Mouse (Mus musculus) CH12.LX (cell line): ENCODE measurements at regions not wholly inside any gene's neighbourhood (a gene's known extent, or its start where the extent isn't known, plus 50 kb on each side); places are given as distances from the start of the nearest gene placed in this dataset.

Experiments
- DNase-seq: peaks from one replicate; pipeline ENCODE4 v3.0.0-alpha.2; 2013; ENCODE audit errors: extremely low read depth
- H3K27ac ChIP-seq: 2 replicates; pipeline ENCODE4 v1.5.1; 2012; ENCODE audit warnings: low read depth, mild to moderate bottlenecking, control low read depth, moderate library complexity; ENCODE audit not compliant: insufficient read depth
- H3K27me3 ChIP-seq: replicated peaks from 2 replicates; pipeline ENCODE3; 2012; ENCODE audit warnings: inconsistent platforms
- H3K36me3 ChIP-seq, 2 experiments: replicated peaks in 1 of 2; 2 replicates each; pipeline versions ENCODE3 to v1.6.1; 2012; ENCODE audit warnings: inconsistent platforms in 1 of 2, low read length in 1 of 2, mild to moderate bottlenecking in 1 of 2, mixed read lengths in 1 of 2, moderate library complexity in 1 of 2; ENCODE audit not compliant: control insufficient read depth in 1 of 2, insufficient read depth in 1 of 2
- H3K4me1 ChIP-seq, 2 experiments: 2 replicates each; pipeline ENCODE4 v1.6.1; 2012; ENCODE audit warnings: inconsistent platforms in 1 of 2, moderate library complexity in 1 of 2; ENCODE audit not compliant: insufficient read depth in 2 of 2, control insufficient read depth in 1 of 2
- H3K4me2 ChIP-seq: 2 replicates; pipeline ENCODE4 v1.6.1; 2012; ENCODE audit warnings: low read depth, mild to moderate bottlenecking, control low read depth; ENCODE audit not compliant: poor library complexity, insufficient read depth, severe bottlenecking
- H3K4me3 ChIP-seq, 3 experiments: fragments of 150-350 bp in 1 of 3; sonication (generic) in 1 of 3; replicated peaks in 1 of 3; 2 replicates each; pipeline versions ENCODE3 to v1.5.1; 2011 to 2012; ENCODE audit warnings: low read depth in 2 of 3, low read length in 2 of 3, mild to moderate bottlenecking in 2 of 3, moderate library complexity in 2 of 3, control low read depth in 1 of 3, improper control_type of control experiment in 1 of 3, inconsistent platforms in 1 of 3, mixed read lengths in 1 of 3; ENCODE audit not compliant: poor library complexity in 1 of 3
- H3K79me2 ChIP-seq: replicated peaks from 2 replicates; pipeline ENCODE4 v1.6.1; 2012; ENCODE audit warnings: mild to moderate bottlenecking, moderate library complexity; ENCODE audit not compliant: control insufficient read depth, poor library complexity, insufficient read depth, severe bottlenecking; ENCODE audit errors: extremely low read depth
- H3K9ac ChIP-seq: 2 replicates; pipeline ENCODE4 v1.6.1; 2012; ENCODE audit warnings: low read depth, mild to moderate bottlenecking, control low read depth, moderate library complexity; ENCODE audit not compliant: insufficient read depth
- H3K9me3 ChIP-seq: replicated peaks from 2 replicates; pipeline ENCODE3; 2012; ENCODE audit warnings: low read length, inconsistent platforms, mixed read lengths
- CHD2 ChIP-seq: IDR thresholded peaks from 2 replicates; pipeline ENCODE4 v1.6.1; 2011; ENCODE audit warnings: low read length, improper control_type of control experiment
- E2F4 ChIP-seq: IDR thresholded peaks from 2 replicates; pipeline ENCODE4 v1.6.1; 2011; ENCODE audit warnings: low read depth, low read length, improper control_type of control experiment; ENCODE audit not compliant: insufficient replicate concordance
- ELF1 ChIP-seq: IDR thresholded peaks from 2 replicates; pipeline ENCODE4 v1.6.1; 2014; ENCODE audit warnings: low read depth, mild to moderate bottlenecking, inconsistent platforms, low read length, improper control_type of control experiment
- EP300 ChIP-seq: IDR thresholded peaks from 2 replicates; pipeline ENCODE4 v1.6.1; 2011; ENCODE audit warnings: low read length, improper control_type of control experiment
- ETS1 ChIP-seq: conservative IDR thresholded peaks from 2 replicates; pipeline ENCODE4 v1.6.1; 2012; ENCODE audit warnings: low read depth, mild to moderate bottlenecking, inconsistent platforms, low read length, improper control_type of control experiment, moderate library complexity
- HCFC1 ChIP-seq: IDR thresholded peaks from 2 replicates; pipeline ENCODE4 v1.6.1; 2012; ENCODE audit warnings: low read depth, mild to moderate bottlenecking, inconsistent platforms, low read length, improper control_type of control experiment
- JUND ChIP-seq: conservative IDR thresholded peaks from 2 replicates; pipeline ENCODE4 v1.6.1; 2011; ENCODE audit warnings: low read depth, low read length, improper control_type of control experiment
- KAT2A ChIP-seq: IDR thresholded peaks from 2 replicates; pipeline ENCODE4 v1.6.1; 2012; ENCODE audit warnings: low read length, improper control_type of control experiment, inconsistent platforms; ENCODE audit not compliant: insufficient replicate concordance
- MEF2A ChIP-seq: IDR thresholded peaks from 2 replicates; pipeline ENCODE4 v1.6.1; 2014; ENCODE audit warnings: low read depth, mild to moderate bottlenecking, inconsistent platforms, low read length, improper control_type of control experiment, borderline replicate concordance
- MYC ChIP-seq: IDR thresholded peaks from 2 replicates; pipeline ENCODE4 v1.6.1; 2011; ENCODE audit warnings: low read depth, mild to moderate bottlenecking, improper control_type of control experiment, low read length
- POLR2A ChIP-seq: IDR thresholded peaks from 2 replicates; pipeline ENCODE4 v1.6.1; 2011; ENCODE audit warnings: low read depth, mild to moderate bottlenecking, improper control_type of control experiment, low read length
- POLR2AphosphoS2 ChIP-seq: IDR thresholded peaks from 2 replicates; pipeline ENCODE4 v1.6.1; 2011; ENCODE audit warnings: low read depth, low read length, improper control_type of control experiment
- RAD21 ChIP-seq: IDR thresholded peaks from 2 replicates; pipeline ENCODE4 v1.6.1; 2011; ENCODE audit warnings: low read depth, mild to moderate bottlenecking, low read length, improper control_type of control experiment, moderate library complexity
- RCOR1 ChIP-seq: conservative IDR thresholded peaks from 2 replicates; pipeline ENCODE4 v1.6.1; 2012; ENCODE audit warnings: low read depth, mild to moderate bottlenecking, inconsistent platforms, low read length, improper control_type of control experiment
- SMC3 ChIP-seq: IDR thresholded peaks from 2 replicates; pipeline ENCODE4 v1.6.1; 2011; ENCODE audit warnings: low read depth, low read length, improper control_type of control experiment
- TBP ChIP-seq: conservative IDR thresholded peaks from 2 replicates; pipeline ENCODE4 v1.6.1; 2011; ENCODE audit warnings: low read depth, low read length, improper control_type of control experiment
- UBTF ChIP-seq: IDR thresholded peaks from 2 replicates; pipeline ENCODE4 v1.6.1; 2012; ENCODE audit warnings: low read depth, mild to moderate bottlenecking, inconsistent platforms, low read length, improper control_type of control experiment, moderate library complexity
- USF2 ChIP-seq: conservative IDR thresholded peaks from 2 replicates; pipeline ENCODE4 v1.6.1; 2011; ENCODE audit warnings: low read depth, low read length, improper control_type of control experiment
- ZC3H11A ChIP-seq: IDR thresholded peaks from 2 replicates; pipeline ENCODE4 v1.6.1; 2012; ENCODE audit warnings: low read depth, mild to moderate bottlenecking, inconsistent platforms, low read length, improper control_type of control experiment
- ZKSCAN1 ChIP-seq: IDR thresholded peaks from 2 replicates; pipeline ENCODE4 v1.6.1; 2012; ENCODE audit warnings: low read depth, inconsistent platforms, low read length, improper control_type of control experiment, borderline replicate concordance
- ZNF384 ChIP-seq: IDR thresholded peaks from 2 replicates; pipeline ENCODE4 v1.6.1; 2012; ENCODE audit warnings: low read depth, low read length, improper control_type of control experiment, inconsistent platforms
- dilution Hi-C: fragments of 300-500 bp; cut with MboI; formaldehyde crosslinking; loops from 2 replicates; pipeline ENCODE4 v1.14.3; 2020; ENCODE audit warnings: low sequenced_read_pairs; ENCODE audit not compliant: extremely low pct_unique_long_range_greater_than_20kb, extremely low pct_ligation_motif_present
- in situ Hi-C: fragments of 300-500 bp; cut with MboI; formaldehyde crosslinking; loops from 3 replicates; pipeline ENCODE4 v1.14.3; 2019; ENCODE audit warnings: low sequenced_read_pairs, low pct_ligation_motif_present, low pct_unique_long_range_greater_than_20kb, mixed read lengths

GRCm38 (mm10) chr2:124930719-124931118 is 137.2 kb upstream of the Slc24a5 start:
- Histone ChIP-seq H3K36me3 (no peaks in the 10 kb centered on the region), H3K9me3 (peaks cover 75% of the 10 kb centered on the region), H3K27me3 (no peaks in the 10 kb centered on the region), H3K4me3 (no peak overlapping the region), H3K79me2 (no peaks in the 10 kb centered on the region), H3K4me2 (no peak overlapping the region), H3K9ac (no peak overlapping the region), H3K27ac (no peak overlapping the region), H3K4me1 (no peaks in the 10 kb centered on the region)
- no peak for DNase-seq
- in situ Hi-C loops = no loop called here
- TF ChIP-seq EP300 (no peak), RCOR1 (no peak), POLR2A (no peak), ZC3H11A (no peak), POLR2AphosphoS2 (no peak), ZNF384 (no peak), UBTF (no peak), CHD2 (no peak), RAD21 (no peak), TBP (no peak)
- dilution Hi-C loops = no loop called here

DNA sequence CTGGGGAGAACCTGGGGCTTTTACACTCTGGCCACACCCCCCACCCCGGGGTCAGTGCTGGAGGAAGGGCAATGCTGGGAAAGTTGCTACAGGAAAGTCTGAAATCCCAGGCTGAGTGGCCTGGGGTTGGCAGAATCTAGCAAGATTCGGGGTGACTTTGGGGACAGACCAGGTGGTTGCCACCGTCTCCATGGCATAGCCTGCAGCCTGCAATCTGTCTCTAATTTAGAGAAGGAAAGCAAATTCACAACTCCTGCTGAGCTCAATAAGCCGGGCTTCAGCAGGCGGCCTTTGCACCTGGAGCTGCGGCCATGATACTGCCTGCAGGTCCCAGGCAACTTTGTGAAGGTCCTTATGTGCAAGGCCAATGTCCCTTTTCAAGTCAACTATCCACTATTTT is 135.4 kb upstream of the Slc24a5 start:
- dilution Hi-C loops = no loop called here
- in situ Hi-C loops = no loop called here

GRCm38 (mm10) chr2:124933876-124934275 is 134.0 kb upstream of the Slc24a5 start:
- H3K9ac ChIP-seq = no peak overlapping the region
- H3K4me3 ChIP-seq = no peak overlapping the region
- H3K27me3 ChIP-seq = no peaks in the 10 kb centered on the region
- no peaks in the 10 kb centered on the region for H3K36me3 ChIP-seq
- H3K27ac ChIP-seq = no peak overlapping the region
- no peak for TF ChIP-seq ETS1
- no peak for TF ChIP-seq JUND
- TF ChIP-seq HCFC1 = no peak
- TF ChIP-seq ZNF384 = no peak
- TF ChIP-seq TBP = no peak
- no peak for TF ChIP-seq ZKSCAN1
- TF ChIP-seq MEF2A = no peak
- no peak for TF ChIP-seq ELF1
- no peak for TF ChIP-seq USF2
- TF ChIP-seq SMC3 = no peak
- no peak for TF ChIP-seq EP300
- TF ChIP-seq E2F4 = no peak
- TF ChIP-seq POLR2AphosphoS2 = no peak
- no peak for TF ChIP-seq MYC
- TF ChIP-seq KAT2A = no peak
- no peak for TF ChIP-seq ZC3H11A
- H3K4me2 ChIP-seq = no peak overlapping the region
- no peaks in the 10 kb centered on the region for H3K4me1 ChIP-seq
- in situ Hi-C loops (no loop called here), dilution Hi-C loops (no loop called here)
- no peak for DNase-seq
- peaks cover 74% of the 10 kb centered on the region for H3K9me3 ChIP-seq
- no peaks in the 10 kb centered on the region for H3K79me2 ChIP-seq

More for the DNA sequence above, 135.4 kb upstream of the Slc24a5 start:
- TF ChIP-seq RCOR1 = no peak
- peaks cover 77% of the 10 kb centered on the region for H3K9me3 ChIP-seq
- no peak overlapping the region for H3K4me2 ChIP-seq
- H3K27ac ChIP-seq = no peak overlapping the region
- no peaks in the 10 kb centered on the region for H3K36me3 ChIP-seq
- no peak for DNase-seq
- no peak overlapping the region for H3K9ac ChIP-seq
- H3K4me1 ChIP-seq = no peaks in the 10 kb centered on the region
- H3K79me2 ChIP-seq = no peaks in the 10 kb centered on the region
- no peak overlapping the region for H3K4me3 ChIP-seq
- H3K27me3 ChIP-seq = no peaks in the 10 kb centered on the region
